Mouse (Mus musculus): ENCODE results near the gene Kif15. TPM values are rescaled to one million over a fixed set of nuclear protein-coding genes. Genes with fewer than 3 reads are reported as not detected.

Gene Kif15
- polyA plus RNA-seq, 2 experiments, result 20.4 to 43.7 TPM

- Histone ChIP-seq H3K36me3 (replicated peaks; ENCODE audit: control insufficient read depth, insufficient read depth, low read depth) (peaks cover 90% of the 10 kb centered on the region), H3K27ac (no peak overlapping the region)
- ATAC-seq (ENCODE audit: insufficient read depth), result no peak
Measured at GRCm38 (mm10) chr9:123006071-123006470, 55.2 kb downstream of the Kif15 start.

GRCm38 (mm10) chr9:123020995-123021631 lies 70.3 kb downstream of the Kif15 start, which contains the start of gene Tmem42:
Gene Tmem42, plus strand, starts transcription at chr9:123021326.
- under 1% methylated on average over 60 of the region's 69 CpGs for WGBS (ENCODE audit: insufficient replicate concordance)
- Histone ChIP-seq H3K27me3 (ENCODE audit: control insufficient read depth, insufficient read depth, low read length) (no peaks in the 10 kb centered on the region), H3K36me3 (replicated peaks; ENCODE audit: control insufficient read depth, insufficient read depth, low read depth) (peaks cover 23% of the 10 kb centered on the region), H3K4me3 (ENCODE audit: insufficient read depth in 1 of 2, low read depth in 2 of 2, low read length in 2 of 2) (peak within 1 kb of the TSS; percentile 82 to 98), H3K4me1 (replicated peaks; ENCODE audit: control insufficient read depth in 2 of 2, insufficient read depth in 2 of 2, low read length in 1 of 2) (peaks cover 4 to 15% of the 10 kb centered on the region in 2 experiments; a peak in 3 of 4 replicates), H3K4me2 (ENCODE audit: low read depth) (peak within 1 kb of the TSS; percentile 72), H3K9me3 (ENCODE audit: control insufficient read depth, low read length) (no peaks in the 10 kb centered on the region), H3K9ac (replicated peaks) (peak within 1 kb of the TSS; percentile 61), H3K27ac (peak within 1 kb of the TSS; percentile 54)
- ATAC-seq (ENCODE audit: insufficient read depth) (peak; percentile 93), DNase-seq (ENCODE audit: low read depth in 3 of 3, low spot score in 3 of 3) (peak; percentile 61 to 73 (median 66))
- TF ChIP-seq CTCF (IDR thresholded peaks at IDR 0.05; ENCODE audit: low read depth), result no peak
- TF ChIP-seq EP300 (IDR thresholded peaks at IDR 0.05; ENCODE audit: low read depth), result no peak

More at GRCm38 (mm10) chr9:123006071-123006470, 55.2 kb downstream of the Kif15 start:
- H3K4me2 ChIP-seq (ENCODE audit: low read depth), result no peak overlapping the region
- H3K4me3 ChIP-seq (ENCODE audit: insufficient read depth in 1 of 2, low read depth in 2 of 2, low read length in 2 of 2), result no peak overlapping the region
- DNase-seq (ENCODE audit: low read depth in 3 of 3, low spot score in 3 of 3), result no peak
- no peaks in the 10 kb centered on the region for H3K9me3 ChIP-seq (ENCODE audit: control insufficient read depth, low read length)
- TF ChIP-seq EP300 (IDR thresholded peaks at IDR 0.05; ENCODE audit: low read depth) (no peak), CTCF (IDR thresholded peaks at IDR 0.05; ENCODE audit: low read depth) (peak; percentile 52)
- WGBS (ENCODE audit: insufficient replicate concordance), result 90% methylated on average over 6 of the region's 6 CpGs
- no peak overlapping the region for H3K9ac ChIP-seq (replicated peaks)
- no peaks in the 10 kb centered on the region for H3K4me1 ChIP-seq (replicated peaks; ENCODE audit: control insufficient read depth in 2 of 2, insufficient read depth in 2 of 2, low read length in 1 of 2)
- H3K27me3 ChIP-seq (ENCODE audit: control insufficient read depth, insufficient read depth, low read length), result no peaks in the 10 kb centered on the region

GRCm38 (mm10) chr9:123021636-123022379 lies 71.0 kb downstream of the Kif15 start:
- H3K27ac ChIP-seq, result no peak overlapping the region
- WGBS (ENCODE audit: insufficient replicate concordance), result 29% methylated on average over 18 of the region's 24 CpGs
- H3K9me3 ChIP-seq (ENCODE audit: control insufficient read depth, low read length), result no peaks in the 10 kb centered on the region
- peaks cover 4 to 15% of the 10 kb centered on the region in 2 experiments; a peak in 3 of 4 replicates for H3K4me1 ChIP-seq (replicated peaks; ENCODE audit: control insufficient read depth in 2 of 2, insufficient read depth in 2 of 2, low read length in 1 of 2)
- peaks cover 16% of the 10 kb centered on the region for H3K36me3 ChIP-seq (replicated peaks; ENCODE audit: control insufficient read depth, insufficient read depth, low read depth)
- H3K27me3 ChIP-seq (ENCODE audit: control insufficient read depth, insufficient read depth, low read length), result no peaks in the 10 kb centered on the region
- H3K4me3 ChIP-seq (ENCODE audit: insufficient read depth in 1 of 2, low read depth in 2 of 2, low read length in 2 of 2), result peak overlapping the region; percentile 65 to 82
- ATAC-seq (ENCODE audit: insufficient read depth), result no peak
- peak overlapping the region; percentile 31; the same call in 1 of the 2 replicates for H3K9ac ChIP-seq (replicated peaks)
- H3K4me2 ChIP-seq (ENCODE audit: low read depth), result peak overlapping the region; percentile 72
- DNase-seq (ENCODE audit: low read depth in 3 of 3, low spot score in 3 of 3), result no peak
- TF ChIP-seq EP300 (IDR thresholded peaks at IDR 0.05; ENCODE audit: low read depth) (no peak), CTCF (IDR thresholded peaks at IDR 0.05; ENCODE audit: low read depth) (0 out of 2 replicates have a peak, but pooled peaks have one; percentile 10)

GRCm38 (mm10) chr9:123024201-123024600 lies 73.4 kb downstream of the Kif15 start:
- TF ChIP-seq EP300 (IDR thresholded peaks at IDR 0.05; ENCODE audit: low read depth), result no peak
- no peak for TF ChIP-seq CTCF (IDR thresholded peaks at IDR 0.05; ENCODE audit: low read depth)
- no peaks in the 10 kb centered on the region for H3K27me3 ChIP-seq (ENCODE audit: control insufficient read depth, insufficient read depth, low read length)
- DNase-seq (ENCODE audit: low read depth in 3 of 3, low spot score in 3 of 3), result no peak
- no peak overlapping the region for H3K4me3 ChIP-seq (ENCODE audit: insufficient read depth in 1 of 2, low read depth in 2 of 2, low read length in 2 of 2)
- 69% methylated on average over 2 of the region's 2 CpGs for WGBS (ENCODE audit: insufficient replicate concordance)
- H3K4me1 ChIP-seq (replicated peaks; ENCODE audit: control insufficient read depth in 2 of 2, insufficient read depth in 2 of 2, low read length in 1 of 2), result peaks cover 4 to 14% of the 10 kb centered on the region in 2 experiments; a peak in 3 of 4 replicates
- no peak overlapping the region for H3K4me2 ChIP-seq (ENCODE audit: low read depth)
- no peak overlapping the region for H3K9ac ChIP-seq (replicated peaks)
- H3K36me3 ChIP-seq (replicated peaks; ENCODE audit: control insufficient read depth, insufficient read depth, low read depth), result no peaks in the 10 kb centered on the region
- H3K27ac ChIP-seq, result no peak overlapping the region
- no peak for ATAC-seq (ENCODE audit: insufficient read depth)
- no peaks in the 10 kb centered on the region for H3K9me3 ChIP-seq (ENCODE audit: control insufficient read depth, low read length)

Data from liver, embryonic 14.5 days (tissue).